Mouse (Mus musculus) left cerebral cortex, adult 2 months (tissue): ENCODE data around the gene Zfp207. TPM values are rescaled to one million over a fixed set of nuclear protein-coding genes. Genes with fewer than 3 reads are reported as not detected.
"Not testable (repeated sequence)": the region's sequence is repeated elsewhere in the genome, so short reads cannot be mapped to it uniquely, and the experiment has no call there.

Experiments used
- DNase-seq, 2 experiments: peaks; one replicate each; pipeline ENCODE4 v3.0.0; 2021 to 2022; ENCODE audit warnings: low spot score in 2 of 2, mixed read lengths in 1 of 2; ENCODE audit errors: extremely low spot score in 1 of 2
- H3K27ac ChIP-seq: fragments of 200-600 bp; 2 replicates; pipeline ENCODE4 v1.8.1; 2022
- H3K4me3 ChIP-seq: fragments of 200-600 bp; 2 replicates; pipeline ENCODE4 v1.8.1; 2022
- CTCF ChIP-seq: fragments of 200-600 bp; IDR thresholded peaks from 2 replicates; pipeline ENCODE4 v1.8.1; 2022; ENCODE audit warnings: antibody characterized with exemption, mild to moderate bottlenecking, moderate library complexity
- intact Hi-C: fragments of 180-260 bp; cut with DNase I; formaldehyde crosslinking; loops from one replicate; pipeline ENCODE4 v1.15.1; 2025
- total RNA-seq, 2 experiments: library from RNA; stranded (reverse); gene quantifications; 2 replicates each; pipeline ENCODE4 v1.2.3; 2021

The Zfp207 gene
- total RNA-seq, 2 experiments from 2014 or later = 132 to 135 TPM

DNA sequence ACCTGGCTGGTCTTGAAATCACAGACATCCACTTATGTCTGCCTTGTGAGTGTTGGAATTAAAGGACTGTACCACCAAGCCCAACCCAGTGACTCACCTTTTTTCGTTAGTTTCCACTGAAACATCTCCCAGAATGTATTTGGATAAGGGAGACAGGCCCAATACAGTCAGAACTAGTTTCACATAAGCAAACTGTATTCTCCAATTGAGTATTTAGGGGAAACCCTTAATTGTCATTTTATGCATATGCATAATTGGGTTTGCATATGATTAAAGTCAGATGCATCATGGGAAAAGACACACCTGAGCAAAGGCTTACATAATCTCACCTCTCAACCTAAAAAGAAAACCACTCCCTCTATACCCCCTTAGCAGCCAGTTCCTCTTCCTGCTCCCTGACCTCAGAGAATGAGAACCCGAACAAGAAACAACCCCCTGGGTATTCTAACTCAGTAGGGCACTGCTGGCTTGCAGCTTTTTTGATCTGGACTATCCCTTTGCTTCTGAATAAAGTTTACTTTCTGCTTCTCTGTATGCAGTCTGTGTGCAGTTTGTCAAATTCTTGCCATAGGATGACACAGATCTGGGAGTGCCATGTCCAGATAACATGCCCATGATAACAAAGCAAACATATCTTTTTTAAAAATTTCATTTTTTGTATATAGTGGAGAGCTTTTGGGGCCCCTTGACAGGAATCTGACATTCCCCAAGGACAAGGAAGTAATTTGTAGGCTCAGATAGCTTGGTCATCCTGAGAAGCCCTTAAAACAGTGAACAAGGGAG lies 37.3 kb downstream of the Zfp207 start:
- H3K27ac ChIP-seq = no peak overlapping the region
- intact Hi-C loops = no loop called here
- TF ChIP-seq CTCF = no peak
- H3K4me3 ChIP-seq = no peak overlapping the region
- DNase-seq = no peak

GRCm38 (mm10) chr11:80421421-80422047 lies 38.5 kb downstream of the Zfp207 start:
- Histone ChIP-seq H3K4me3 (no peak overlapping the region), H3K27ac (no peak overlapping the region)
- no peak for TF ChIP-seq CTCF
- intact Hi-C loops = no loop called here
- no peak for DNase-seq

GRCm38 (mm10) chr11:80424691-80425090 lies 41.6 kb downstream of the Zfp207 start:
- Histone ChIP-seq H3K4me3 (no peak overlapping the region), H3K27ac (no peak overlapping the region)
- no peak for TF ChIP-seq CTCF
- intact Hi-C loops = no loop called here
- DNase-seq = no peak

- DNase-seq = no peak
- intact Hi-C loops = no loop called here
- Histone ChIP-seq H3K27ac (no peak overlapping the region), H3K4me3 (no peak overlapping the region)
- TF ChIP-seq CTCF = no peak; the same call in none of the 2 replicates
Observed at GRCm38 (mm10) chr11:80425247-80425778, 42.2 kb downstream of the Zfp207 start.

DNA sequence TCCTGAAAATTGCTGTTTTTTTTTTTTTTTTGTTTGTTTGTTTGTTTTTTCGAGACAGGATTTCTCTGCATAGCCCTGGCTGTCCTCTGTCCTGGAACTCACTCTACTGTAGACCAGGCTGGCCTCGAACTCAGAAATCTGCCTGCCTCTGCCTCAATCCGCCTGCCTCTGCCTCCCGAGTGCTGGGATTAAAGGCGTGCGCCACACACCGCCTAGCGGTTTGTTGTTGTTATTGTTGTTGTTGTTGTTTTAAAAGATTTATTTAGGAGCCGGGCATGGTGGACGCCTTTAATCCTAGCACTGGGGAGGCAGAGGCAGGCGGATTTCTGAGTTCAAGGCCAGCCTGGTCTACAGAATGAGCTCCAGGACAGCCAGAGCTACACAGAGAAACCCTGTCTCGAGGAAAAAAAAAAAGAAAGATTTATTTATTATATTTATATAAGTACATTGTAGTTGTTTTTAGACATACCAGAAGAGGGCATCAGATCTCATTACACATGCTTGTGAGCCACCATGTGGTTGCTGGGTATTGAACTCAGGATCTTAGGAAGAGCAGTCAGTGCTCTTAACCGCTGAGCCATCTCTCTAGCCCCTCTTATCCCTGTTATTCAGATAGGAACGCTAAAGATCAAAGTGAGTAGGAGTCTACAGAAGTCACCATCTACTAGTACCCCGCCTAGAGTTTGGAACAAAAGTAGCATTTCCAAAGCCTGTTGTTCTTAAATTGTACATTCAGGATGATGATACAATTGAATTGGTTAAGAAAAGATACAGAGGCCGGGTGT lies 43.1 kb downstream of the Zfp207 start:
- H3K27ac ChIP-seq, intact Hi-C loops, H3K4me3 ChIP-seq, DNase-seq: not testable (repeated sequence)

DNA sequence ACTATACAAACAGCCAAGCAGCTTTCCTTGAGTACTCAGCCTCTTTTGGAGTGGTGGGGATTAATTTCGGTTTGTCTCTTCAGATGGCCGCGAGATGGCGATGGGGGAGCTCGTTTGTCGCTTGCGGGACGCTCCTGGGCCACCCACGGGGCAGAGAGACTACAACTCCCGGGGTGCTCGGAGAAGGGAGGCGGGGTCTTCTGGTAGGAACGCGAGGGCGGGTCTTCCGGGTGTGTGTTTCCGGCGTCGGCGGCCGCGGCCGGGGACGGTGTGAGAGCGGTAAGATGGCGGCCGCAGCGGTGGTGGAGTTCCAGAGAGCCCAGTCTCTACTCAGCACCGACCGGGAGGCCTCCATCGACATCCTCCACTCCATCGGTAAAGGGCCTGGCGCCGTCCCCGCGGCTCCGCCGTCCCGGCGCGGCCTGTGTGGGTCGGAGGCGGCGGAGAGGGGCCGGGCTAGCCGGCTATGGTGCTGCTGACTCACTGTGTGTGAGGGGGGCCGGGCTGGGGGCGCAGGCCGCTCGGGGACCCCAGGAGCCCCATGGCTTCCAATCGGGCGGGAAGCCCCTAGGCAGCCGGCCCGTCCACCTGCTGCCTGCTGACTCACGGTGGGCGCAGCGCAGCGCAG lies 45.4 kb downstream of the Zfp207 start, which contains the start of gene Psmd11:
Gene Psmd11 (plus strand): TSS at position 235 of the 628 bp plus-strand sequence.
- intact Hi-C loops = loop anchor here (1.0 kb wide), 1 partner anchor 242 kb away; no protein-coding TSS in a partner anchor
- peak within 1 kb of the TSS; percentile 95 for H3K27ac ChIP-seq
- peak; percentile 72 for TF ChIP-seq CTCF
- peak; percentile 95 for DNase-seq
- H3K4me3 ChIP-seq = peak within 1 kb of the TSS; percentile 95

GRCm38 (mm10) chr11:80429009-80429475 lies 46.0 kb downstream of the Zfp207 start:
- DNase-seq = no peak
- Histone ChIP-seq H3K27ac (peak overlapping the region; percentile 95), H3K4me3 (peak overlapping the region; percentile 95)
- intact Hi-C loops = no loop called here
- TF ChIP-seq CTCF = no peak

GRCm38 (mm10) chr11:80429500-80430166 lies 46.6 kb downstream of the Zfp207 start:
- intact Hi-C loops = no loop called here
- no peak overlapping the region for H3K27ac ChIP-seq
- TF ChIP-seq CTCF = no peak

DNA sequence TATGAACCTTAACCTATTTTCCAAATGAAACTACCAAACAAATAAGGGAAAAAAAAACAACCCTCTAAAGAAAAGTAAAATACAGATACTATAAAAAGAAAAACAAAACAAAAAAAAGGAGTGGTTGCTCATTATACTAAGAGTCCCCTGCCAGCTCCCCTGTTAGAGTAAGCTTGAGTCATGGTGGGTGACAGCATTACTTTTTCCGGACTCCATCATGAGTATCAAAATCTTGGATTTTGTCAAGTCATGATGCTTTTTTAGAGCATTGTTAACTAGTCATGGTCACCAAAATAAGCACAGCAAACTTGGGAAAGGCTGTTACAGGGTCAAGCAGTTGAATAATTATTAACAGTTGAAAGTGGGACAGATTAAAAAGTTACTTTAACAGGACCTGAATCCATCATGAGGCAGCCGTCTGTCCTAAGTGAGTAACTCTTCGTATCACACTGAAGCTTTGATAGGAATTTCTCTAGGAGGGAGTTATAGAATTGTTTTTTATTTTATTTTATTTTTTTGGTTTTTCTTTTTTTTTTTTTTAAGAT lies 47.4 kb downstream of the Zfp207 start:
- no peak for DNase-seq
- no peak for TF ChIP-seq CTCF
- intact Hi-C loops = no loop called here
- Histone ChIP-seq H3K4me3 (no peak overlapping the region), H3K27ac (no peak overlapping the region)

More at GRCm38 (mm10) chr11:80429500-80430166, 46.6 kb downstream of the Zfp207 start:
- DNase-seq = no peak
- peak overlapping the region; percentile 95 for H3K4me3 ChIP-seq

- DNase-seq = no peak
- Histone ChIP-seq H3K27ac (no peak overlapping the region), H3K4me3 (no peak overlapping the region)
- no peak for TF ChIP-seq CTCF
- intact Hi-C loops = no loop called here
Observed at GRCm38 (mm10) chr11:80446916-80447315, 63.8 kb downstream of the Zfp207 start.

GRCm38 (mm10) chr11:80449859-80450258 lies 66.8 kb downstream of the Zfp207 start:
- intact Hi-C loops = no loop called here
- no peak overlapping the region for H3K4me3 ChIP-seq
- TF ChIP-seq CTCF = peak; percentile 22
- no peak for DNase-seq
- H3K27ac ChIP-seq = no peak overlapping the region
